Mouse (Mus musculus) megakaryocyte, embryonic 14.5 days (primary cell): ENCODE results near the gene Fhl3.

ENCODE experiments used
- FLI1 ChIP-seq: IDR thresholded peaks from 2 replicates; pipeline ENCODE4 v1.6.1; 2012; ENCODE audit warnings: low read length, inconsistent platforms, mixed read lengths
- GATA1 ChIP-seq: IDR thresholded peaks from 3 replicates; pipeline ENCODE4 v1.6.1; 2012; ENCODE audit warnings: mixed read lengths, low read length, inconsistent platforms, borderline replicate concordance

DNA sequence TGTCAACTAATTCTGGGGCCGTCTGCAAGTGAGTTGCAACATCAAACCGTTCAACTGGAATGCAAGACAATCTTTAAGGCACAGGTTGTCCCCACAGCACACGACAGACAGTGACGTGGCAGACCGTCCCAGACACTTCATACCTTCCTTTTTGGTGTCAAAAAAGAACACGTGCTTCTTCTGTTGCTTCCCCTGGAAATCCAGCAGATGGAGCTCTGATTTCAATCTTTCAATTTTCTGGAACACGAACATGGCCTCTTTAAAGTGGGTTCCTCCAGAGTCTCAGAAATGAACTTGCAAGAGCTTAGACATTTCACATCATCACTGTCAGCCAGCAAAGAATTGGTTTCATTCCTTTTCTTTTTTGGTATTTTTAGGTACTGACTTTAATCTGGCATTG, 18.2 kb upstream of the Fhl3 start:
- TF ChIP-seq GATA1 (no peak), FLI1 (no peak)
